Mouse (Mus musculus) liver, embryonic 12.5 days (tissue): ENCODE results near the gene Oas1h. TPM values are rescaled to one million over a fixed set of nuclear protein-coding genes. Genes with fewer than 3 reads are reported as not detected.
"Not testable (repeated sequence)": the region's sequence is repeated elsewhere in the genome, so short reads cannot be mapped to it uniquely, and the experiment has no call there.

ENCODE experiments used
- ATAC-seq: fragments of 200-750 bp; cut with Nextera tagmentation; 2 replicates; pipeline ENCODE4 v1.8.0; 2017; ENCODE audit warnings: moderate number of reproducible peaks, mild to moderate bottlenecking, moderate library complexity
- H3K27ac ChIP-seq: fragments of 300-500 bp; sonication (generic); 2 replicates; pipeline ENCODE4 v1.5.1; 2016; ENCODE audit warnings: mild to moderate bottlenecking
- H3K27me3 ChIP-seq: fragments of 300-500 bp; sonication (generic); replicated peaks from 2 replicates; pipeline ENCODE4 v1.6.1; 2016; ENCODE audit warnings: mild to moderate bottlenecking, moderate library complexity
- H3K36me3 ChIP-seq: fragments of 300-500 bp; sonication (generic); 2 replicates; pipeline ENCODE4 v1.6.1; 2016; ENCODE audit warnings: mild to moderate bottlenecking, moderate library complexity
- H3K4me1 ChIP-seq: fragments of 300-500 bp; sonication (generic); 2 replicates; pipeline ENCODE4 v1.6.1; 2016
- H3K4me2 ChIP-seq: fragments of 300-500 bp; sonication (generic); 2 replicates; pipeline ENCODE4 v1.6.1; 2016; ENCODE audit warnings: mild to moderate bottlenecking, moderate library complexity
- H3K4me3 ChIP-seq: fragments of 300-500 bp; sonication (generic); 2 replicates; pipeline ENCODE4 v1.5.1; 2016; ENCODE audit warnings: mild to moderate bottlenecking, moderate library complexity
- H3K9ac ChIP-seq: fragments of 300-500 bp; sonication (generic); 2 replicates; pipeline ENCODE4 v1.6.1; 2016; ENCODE audit warnings: mild to moderate bottlenecking, moderate library complexity
- H3K9me3 ChIP-seq: fragments of 300-500 bp; sonication (generic); replicated peaks from 2 replicates; pipeline ENCODE4 v1.6.1; 2016; ENCODE audit warnings: mild to moderate bottlenecking, moderate library complexity
- WGBS: fragments of 180-500 bp; shearing (Covaris S2); methylation state at CpG from one replicate; pipeline ENCODE4 v1.1.7; 2016; ENCODE audit not compliant: insufficient replicate concordance; 5-methylcytosine and 5-hydroxymethylcytosine counted together
- polyA plus RNA-seq: library from polyadenylated mRNA; unstranded; fragments of >200 nt; fragmentation: Nextera tagmentation; extraction: Ambion mirVana; gene quantifications from 2 replicates; pipeline ENCODE4 v1.2.1, GENCODE M21; 2016

The Oas1h gene
- polyA plus RNA-seq, 1 experiment from 2014 or later: not detected

GRCm38 (mm10) chr5:120859241-120859640, 2.0 kb upstream of the Oas1h start:
- Histone ChIP-seq H3K27ac (no peak overlapping the region), H3K27me3 (no peaks in the 10 kb centered on the region), H3K4me1 (no peaks in the 10 kb centered on the region), H3K4me2 (no peak overlapping the region), H3K9me3 (0 out of 2 replicates have a peak, but pooled peaks cover under 1% of the 10 kb centered on the region), H3K4me3 (no peak overlapping the region), H3K36me3 (no peaks in the 10 kb centered on the region), H3K9ac (no peak overlapping the region)
- ATAC-seq: no peak
- WGBS: 57% methylated on average over 2 of the region's 2 CpGs

- H3K36me3 ChIP-seq: no peaks in the 10 kb centered on the region
- no peak overlapping the region for H3K4me3 ChIP-seq
- no peaks in the 10 kb centered on the region for H3K4me1 ChIP-seq
- H3K27me3 ChIP-seq: no peaks in the 10 kb centered on the region; the same call in 1 of the 2 replicates
- H3K4me2 ChIP-seq: no peak overlapping the region
- WGBS: 55% methylated on average over 3 of the region's 3 CpGs
- no peak for ATAC-seq
- H3K27ac ChIP-seq: no peak overlapping the region
- no peak overlapping the region for H3K9ac ChIP-seq
- no peaks in the 10 kb centered on the region for H3K9me3 ChIP-seq
Observed at GRCm38 (mm10) chr5:120865336-120865860, 4.2 kb downstream of the Oas1h start.

DNA sequence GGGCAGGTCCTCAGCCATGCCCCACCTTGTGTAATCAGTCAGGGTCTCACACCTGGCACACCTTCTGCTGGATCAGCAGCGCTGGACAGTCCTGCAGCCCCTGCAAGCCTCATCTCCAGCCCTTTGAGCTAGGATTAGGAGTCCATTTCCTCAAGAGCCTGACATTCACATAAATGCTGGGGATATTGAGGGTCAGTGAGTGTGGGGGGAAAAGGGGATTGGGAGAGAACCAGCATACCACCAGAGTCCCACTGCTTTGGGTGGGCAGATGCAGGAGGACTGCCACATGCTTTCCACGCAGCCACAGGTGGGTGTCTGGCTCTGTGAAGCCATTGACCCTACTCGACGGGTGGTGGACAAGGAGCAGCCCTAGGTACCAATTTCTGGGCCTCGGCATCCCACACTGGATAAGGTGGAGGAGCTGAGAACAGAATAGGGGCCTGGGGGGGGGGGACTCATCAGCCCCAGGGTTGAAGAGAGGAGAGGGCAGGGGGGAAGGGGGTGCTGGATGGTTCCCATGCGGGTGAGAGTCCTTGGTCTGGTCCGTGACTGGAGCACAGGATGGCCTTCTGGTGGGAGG, 8.3 kb downstream of the Oas1h start:
- Histone ChIP-seq H3K4me2 (no peak overlapping the region), H3K27me3 (no peaks in the 10 kb centered on the region; the same call in 1 of the 2 replicates), H3K9ac (no peak overlapping the region), H3K27ac (no peak overlapping the region), H3K4me1 (no peaks in the 10 kb centered on the region), H3K36me3 (no peaks in the 10 kb centered on the region), H3K9me3 (no peaks in the 10 kb centered on the region), H3K4me3 (no peak overlapping the region)
- ATAC-seq: no peak
- 59% methylated on average over 7 of the region's 7 CpGs for WGBS

GRCm38 (mm10) chr5:120870081-120870480, 8.9 kb downstream of the Oas1h start:
- H3K27me3 ChIP-seq: no peaks in the 10 kb centered on the region; the same call in 1 of the 2 replicates
- no peak overlapping the region for H3K9ac ChIP-seq
- 45% methylated on average over 3 of the region's 3 CpGs for WGBS
- no peaks in the 10 kb centered on the region for H3K9me3 ChIP-seq
- H3K4me1 ChIP-seq: no peaks in the 10 kb centered on the region
- no peak for ATAC-seq
- H3K4me2 ChIP-seq: no peak overlapping the region
- H3K36me3 ChIP-seq: no peaks in the 10 kb centered on the region
- H3K4me3 ChIP-seq: no peak overlapping the region
- no peak overlapping the region for H3K27ac ChIP-seq

DNA sequence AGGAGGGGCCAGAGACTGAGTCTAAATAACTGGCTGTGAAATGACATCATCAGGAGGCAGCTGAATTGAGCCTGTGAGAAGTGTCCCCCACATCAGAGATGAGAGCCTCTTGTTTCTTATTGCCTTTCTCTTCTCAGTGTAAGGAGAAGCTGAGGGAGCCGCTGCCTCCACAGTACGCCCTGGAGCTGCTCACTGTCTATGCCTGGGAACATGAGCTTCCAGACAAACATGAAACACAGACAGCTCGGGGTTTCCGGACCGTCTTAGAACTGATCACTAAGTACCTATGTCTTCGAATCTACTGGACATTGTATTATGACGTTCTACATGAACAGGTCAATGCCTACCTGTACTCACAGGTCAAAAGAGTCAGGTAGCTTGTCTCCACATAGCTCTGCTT, 9.6 kb downstream of the Oas1h start:
- Histone ChIP-seq H3K4me1 (no peaks in the 10 kb centered on the region), H3K36me3 (no peaks in the 10 kb centered on the region), H3K9ac (no peak overlapping the region), H3K9me3 (no peaks in the 10 kb centered on the region), H3K4me2 (no peak overlapping the region), H3K4me3 (no peak overlapping the region), H3K27me3 (no peaks in the 10 kb centered on the region; the same call in 1 of the 2 replicates), H3K27ac (no peak overlapping the region)
- WGBS: 63% methylated on average over 7 of the region's 7 CpGs
- no peak for ATAC-seq

DNA sequence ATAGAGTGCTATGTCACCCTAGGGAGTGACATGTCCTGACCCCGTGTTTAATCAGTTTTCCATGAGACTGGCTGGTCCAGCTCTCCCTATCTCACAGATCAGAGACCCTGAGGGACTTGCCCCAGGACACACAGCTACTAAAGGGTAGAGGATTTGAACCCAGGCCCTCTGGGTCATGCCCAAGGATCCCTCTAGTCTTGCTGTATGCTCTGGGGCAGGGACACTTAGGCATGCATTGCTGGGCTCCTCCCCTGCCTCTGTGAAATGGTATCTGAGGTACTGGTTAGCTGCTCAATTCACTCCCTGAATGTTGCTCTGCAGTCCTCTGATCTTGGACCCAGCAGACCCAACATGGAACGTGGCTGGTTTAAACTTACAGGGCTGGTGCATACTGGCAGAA, 10.2 kb downstream of the Oas1h start:
- H3K4me3 ChIP-seq: no peak overlapping the region
- H3K4me1 ChIP-seq: no peaks in the 10 kb centered on the region
- WGBS: 34% methylated on average over 2 of the region's 2 CpGs
- no peaks in the 10 kb centered on the region for H3K9me3 ChIP-seq
- no peak overlapping the region for H3K4me2 ChIP-seq
- H3K27ac ChIP-seq: no peak overlapping the region
- ATAC-seq: no peak
- H3K36me3 ChIP-seq: no peaks in the 10 kb centered on the region
- H3K27me3 ChIP-seq: no peaks in the 10 kb centered on the region; the same call in 1 of the 2 replicates
- no peak overlapping the region for H3K9ac ChIP-seq

DNA sequence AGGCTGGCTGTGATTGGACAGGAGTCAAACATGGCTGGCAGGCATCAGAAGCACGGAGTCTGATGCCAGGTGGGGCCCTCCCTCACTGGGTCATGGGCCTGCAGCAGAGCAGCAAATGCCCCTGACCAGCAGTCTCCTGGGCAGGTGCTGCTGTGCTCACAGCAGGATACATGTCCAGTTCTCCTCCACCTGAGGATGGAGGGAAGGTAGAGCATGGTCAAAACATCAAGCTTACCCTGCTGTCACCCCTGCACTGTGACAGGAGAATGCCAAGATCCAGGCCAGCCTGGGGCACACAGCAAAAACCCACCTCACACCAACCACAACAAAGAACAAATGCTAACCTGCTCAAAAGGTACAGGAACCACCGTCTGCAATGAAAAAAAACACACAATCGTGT, 15.6 kb downstream of the Oas1h start:
- H3K4me2 ChIP-seq, H3K4me3 ChIP-seq, H3K9me3 ChIP-seq, H3K9ac ChIP-seq, H3K27ac ChIP-seq, H3K36me3 ChIP-seq, H3K4me1 ChIP-seq, H3K27me3 ChIP-seq, ATAC-seq: not testable (repeated sequence)
- WGBS: 43% methylated on average over 2 of the region's 3 CpGs

DNA sequence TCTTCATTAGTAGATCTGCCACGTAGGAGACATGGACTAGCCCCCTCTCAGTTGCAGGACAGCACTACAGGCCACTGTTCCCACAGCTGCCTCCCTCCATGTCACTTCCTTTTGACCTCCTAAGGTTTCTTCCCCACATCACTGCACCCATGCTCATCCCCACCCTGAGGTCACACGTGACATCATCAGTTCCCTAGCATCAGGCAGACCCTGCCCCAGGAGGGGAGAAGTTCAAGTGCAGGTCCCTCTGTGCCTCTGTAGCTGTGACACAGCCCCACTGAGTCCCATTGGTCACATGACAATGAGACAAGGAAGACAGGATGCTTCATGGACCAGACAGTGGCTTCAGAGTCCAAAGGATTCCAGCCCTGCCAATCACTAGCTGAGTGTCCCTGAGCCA, 16.2 kb downstream of the Oas1h start:
- not testable (repeated sequence) for H3K9me3 ChIP-seq, H3K27me3 ChIP-seq, H3K27ac ChIP-seq, H3K4me2 ChIP-seq, H3K4me1 ChIP-seq, H3K36me3 ChIP-seq, ATAC-seq, H3K4me3 ChIP-seq, H3K9ac ChIP-seq
- WGBS: 62% methylated on average over 2 of the region's 2 CpGs

DNA sequence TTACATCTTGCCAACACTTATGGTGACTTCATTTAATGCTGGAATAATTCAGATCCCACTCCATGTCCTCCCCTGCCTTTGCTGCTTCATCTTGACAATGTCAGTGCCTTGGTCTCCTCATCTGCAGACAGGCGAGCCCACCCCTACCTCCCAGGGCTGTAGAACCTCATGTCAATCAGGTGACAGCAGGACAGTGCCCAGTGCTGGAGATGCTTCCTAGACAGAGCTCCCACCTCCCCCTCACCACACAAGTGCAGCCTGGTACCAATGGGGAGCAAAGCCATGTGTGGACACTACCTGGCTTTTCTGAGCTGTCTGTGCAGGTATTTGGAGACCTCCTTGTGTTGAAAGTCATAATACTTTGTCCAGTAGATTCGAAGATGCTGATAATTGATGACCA, 17.6 kb downstream of the Oas1h start:
- not testable (repeated sequence) for H3K9me3 ChIP-seq, H3K4me2 ChIP-seq, H3K4me1 ChIP-seq, H3K27me3 ChIP-seq, H3K9ac ChIP-seq, H3K27ac ChIP-seq, ATAC-seq, H3K4me3 ChIP-seq, H3K36me3 ChIP-seq
- 31% methylated on average over 2 of the region's 2 CpGs for WGBS

- H3K27me3 ChIP-seq, H3K4me2 ChIP-seq, H3K9me3 ChIP-seq, H3K9ac ChIP-seq, H3K4me1 ChIP-seq, ATAC-seq, H3K4me3 ChIP-seq, H3K36me3 ChIP-seq, H3K27ac ChIP-seq: not testable (repeated sequence)
- WGBS: 65% methylated on average over 6 of the region's 6 CpGs
Observed at GRCm38 (mm10) chr5:120881681-120882080, 20.5 kb downstream of the Oas1h start.

- H3K9me3 ChIP-seq, H3K4me3 ChIP-seq, ATAC-seq, H3K4me1 ChIP-seq, H3K27ac ChIP-seq, H3K36me3 ChIP-seq, H3K9ac ChIP-seq, H3K27me3 ChIP-seq, H3K4me2 ChIP-seq: not testable (repeated sequence)
- 6% methylated on average over 7 of the region's 9 CpGs for WGBS
Observed at GRCm38 (mm10) chr5:120887413-120887812, 26.2 kb downstream of the Oas1h start, which contains the start of gene Oas1g. Gene Oas1g, minus strand, starts transcription at chr5:120887613.

DNA sequence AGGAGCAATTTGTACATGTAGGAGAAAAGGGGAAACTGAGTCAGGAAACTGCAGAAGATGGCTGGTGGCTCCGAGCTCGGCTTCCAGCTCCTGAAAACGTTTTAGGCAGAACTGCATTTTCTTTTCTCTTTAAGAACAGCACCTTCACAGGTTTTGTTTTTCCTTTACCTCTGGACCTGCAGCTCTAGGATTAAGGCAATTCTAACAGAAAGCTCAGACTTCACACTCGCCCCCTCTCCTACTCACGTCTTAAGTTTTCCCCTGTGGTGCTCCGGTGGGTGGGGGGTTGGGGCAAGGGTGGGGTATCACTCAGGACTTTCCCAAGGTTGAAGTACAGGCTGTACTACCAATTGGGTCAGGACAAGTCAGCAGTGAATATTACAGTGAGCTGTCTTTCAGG, 26.6 kb downstream of the Oas1h start:
- Histone ChIP-seq H3K4me1 (no peaks in the 10 kb centered on the region), H3K36me3 (no peaks in the 10 kb centered on the region), H3K9me3 (no peaks in the 10 kb centered on the region), H3K4me3 (no peak overlapping the region), H3K9ac (no peak overlapping the region), H3K27me3 (no peaks in the 10 kb centered on the region; the same call in 1 of the 2 replicates), H3K4me2 (no peak overlapping the region), H3K27ac (no peak overlapping the region)
- WGBS: 29% methylated on average over 6 of the region's 6 CpGs
- ATAC-seq: no peak

GRCm38 (mm10) chr5:120888294-120888815, 27.1 kb downstream of the Oas1h start:
- H3K9ac ChIP-seq, H3K36me3 ChIP-seq, H3K4me2 ChIP-seq, H3K9me3 ChIP-seq, H3K27me3 ChIP-seq, H3K27ac ChIP-seq, H3K4me1 ChIP-seq, ATAC-seq, H3K4me3 ChIP-seq: not testable (repeated sequence)
- 26% methylated on average over 4 of the region's 4 CpGs for WGBS
